Mouse (Mus musculus): ENCODE data around the gene Cacng2. TPM values are rescaled to one million over a fixed set of nuclear protein-coding genes. Genes with fewer than 3 reads are reported as not detected.

Cacng2 gene
- not detected in 2 replicates for polyA plus RNA-seq (2012; rRNA removed)

DNA sequence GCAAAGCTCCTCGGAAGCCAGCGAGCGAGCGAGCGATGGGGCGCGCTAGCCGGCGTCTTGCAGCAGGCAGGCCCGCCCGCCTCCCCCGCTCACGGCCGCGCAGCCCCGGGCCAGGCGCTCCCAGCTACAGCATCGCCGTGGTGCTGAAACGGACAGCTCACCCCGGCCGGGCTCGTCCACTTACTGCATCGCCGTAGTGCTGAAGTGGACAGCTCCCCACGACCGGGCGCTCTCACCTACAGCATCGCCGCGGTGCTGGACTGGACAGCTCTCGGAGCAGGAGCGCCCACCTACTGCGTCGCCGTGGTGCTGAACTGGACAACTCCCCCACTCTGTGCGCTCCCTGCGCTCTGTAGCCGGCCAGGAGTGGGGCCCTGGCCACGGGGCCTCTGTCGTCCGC is at the start of gene Cacng2:
Cacng2 (minus strand) TSS at position 325 of the 400 bp plus-strand sequence.

DNA sequence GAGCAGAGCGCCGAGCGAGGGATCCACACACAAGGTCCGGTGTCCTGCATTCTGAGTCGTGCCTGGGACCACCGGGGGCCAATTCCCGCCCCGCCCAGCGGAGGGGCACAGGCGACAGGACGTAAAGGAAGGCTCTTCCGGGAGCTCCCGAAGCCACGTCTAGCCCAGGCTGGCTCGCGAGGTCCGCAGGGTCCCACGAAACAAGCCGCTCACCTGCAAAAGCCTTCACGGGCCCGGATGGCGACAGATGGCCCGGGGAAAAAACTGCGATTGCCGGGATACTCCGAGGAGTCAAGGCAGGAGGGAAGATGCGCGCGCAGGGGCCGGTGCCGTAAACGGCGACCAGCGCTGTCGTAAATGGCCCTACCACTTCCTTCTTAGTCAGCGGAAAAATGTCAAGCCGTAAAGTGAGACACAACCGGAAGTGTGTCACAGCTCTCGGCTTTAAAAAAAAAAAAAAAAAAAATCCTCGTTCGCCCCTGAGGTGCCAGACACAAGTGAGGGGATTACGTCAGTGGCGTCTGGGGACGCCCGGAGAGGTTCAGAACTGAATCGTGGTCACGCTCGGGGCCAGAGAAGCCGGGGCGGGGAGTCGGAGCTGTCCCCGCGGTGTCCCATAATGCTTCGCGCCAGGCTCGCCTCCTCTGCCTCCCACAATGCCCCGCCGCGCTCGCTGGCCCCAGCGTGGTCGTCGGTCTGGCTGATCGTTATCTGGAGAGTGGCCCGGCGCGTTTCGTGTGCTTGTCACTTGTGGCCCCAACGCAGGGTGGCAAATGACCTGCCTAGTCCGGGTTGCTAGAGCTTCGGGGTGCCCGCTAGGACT is 149.1 kb downstream of the Cacng2 start, which contains the start of gene Eif3d:
Eif3d (minus strand) TSS at position 344 of the 823 bp plus-strand sequence.

DNA sequence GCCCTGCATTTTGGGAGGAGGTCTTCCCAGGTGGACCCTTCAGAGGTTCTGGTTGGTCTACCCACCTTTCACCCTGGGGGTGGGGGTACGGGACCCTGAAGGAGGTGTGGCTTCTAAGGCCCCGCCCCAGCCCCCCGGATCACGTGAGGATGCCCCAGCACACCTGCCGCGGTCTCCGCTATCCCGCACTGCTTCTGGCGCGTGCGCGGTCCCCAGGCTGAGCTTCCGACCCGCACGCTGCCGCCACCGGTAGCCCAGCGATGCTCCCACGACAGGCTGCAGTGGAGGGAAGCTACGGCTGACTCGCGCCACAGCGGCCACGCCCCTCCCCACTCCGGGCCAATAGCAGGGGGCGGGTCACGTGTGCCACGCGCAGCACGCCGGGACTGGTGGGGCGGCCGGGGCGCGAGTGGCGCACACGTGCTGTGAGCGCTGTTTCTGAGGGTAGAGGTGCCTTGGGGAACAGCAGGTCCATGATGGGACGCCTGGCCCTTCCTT is 163.4 kb downstream of the Cacng2 start, which contains the start of gene Foxred2:
Foxred2 (minus strand) TSS at position 319 of the 498 bp plus-strand sequence.

Other genes with a start within 250 kb of the Cacng2 start
- 233 and 239 TPM in 2 replicates for gene Txn2, start 191.0 kb downstream of the Cacng2 start, polyA plus RNA-seq (2012; rRNA removed)
- gene Foxred2, start 163.3 kb downstream of the Cacng2 start, polyA plus RNA-seq (2012; rRNA removed), result 7.1 and 7.8 TPM in 2 replicates
- 185 and 189 TPM in 2 replicates for gene Eif3d, start 149.2 kb downstream of the Cacng2 start, polyA plus RNA-seq (2012; rRNA removed)
- 62.3 and 76.5 TPM in 2 replicates for gene Ift27, start 54.1 kb upstream of the Cacng2 start, polyA plus RNA-seq (2012; rRNA removed)
- not detected in 2 replicates for gene Pvalb, start 86.4 kb upstream of the Cacng2 start, polyA plus RNA-seq (2012; rRNA removed)
- 4.9 and 5.8 TPM in 2 replicates for gene Ncf4, start 124.8 kb upstream of the Cacng2 start, polyA plus RNA-seq (2012; rRNA removed)
- 8.8 and 9.3 TPM in 2 replicates for gene Csf2rb2, start 185.7 kb upstream of the Cacng2 start, polyA plus RNA-seq (2012; rRNA removed)
- 11.4 and 11.6 TPM in 2 replicates for gene Csf2rb, start 205.7 kb upstream of the Cacng2 start, polyA plus RNA-seq (2012; rRNA removed)